Mouse (Mus musculus): ENCODE measurements around the gene Stim1.

Stim1 gene

DNA sequence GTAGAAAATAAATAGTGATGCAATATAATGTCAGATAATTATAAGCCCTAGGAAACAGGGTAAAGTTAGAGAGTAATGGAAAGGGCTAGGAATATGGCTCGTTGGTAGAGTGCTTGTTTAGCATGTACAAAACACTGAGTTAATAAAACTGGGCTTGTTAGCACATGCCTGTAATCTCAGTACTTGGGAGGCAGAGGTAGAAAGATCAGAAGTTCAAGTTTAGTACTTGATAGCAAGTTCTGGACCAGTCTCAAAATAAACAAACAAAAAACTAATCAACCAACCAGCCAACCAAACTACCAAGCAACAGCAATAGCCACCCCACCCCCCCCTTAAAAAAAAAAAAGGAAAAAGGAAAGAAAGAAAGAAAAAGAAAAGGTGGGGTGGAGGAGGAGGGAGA lies 33.2 kb downstream of the Stim1 start:
- in situ Hi-C loops (cut with MboI, MseI) = no loop called here

DNA sequence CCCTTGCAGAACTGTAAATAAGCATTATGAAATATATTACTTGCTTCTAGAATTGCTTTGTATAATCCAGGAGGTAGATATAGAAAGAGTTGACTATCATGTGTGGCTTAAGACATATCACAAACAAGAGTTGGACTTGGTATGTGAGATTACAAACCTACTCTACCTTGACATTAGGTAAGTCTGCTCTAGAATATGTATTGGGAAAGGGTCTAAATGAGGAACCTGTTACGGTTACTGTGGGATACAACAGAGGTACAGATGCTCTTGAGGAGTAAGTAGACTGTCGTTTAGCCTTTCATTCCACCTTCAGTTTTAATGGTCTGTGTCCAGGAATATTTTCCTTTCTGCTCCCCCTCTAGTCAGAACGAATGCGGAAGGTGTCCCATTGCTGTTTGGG lies 34.9 kb downstream of the Stim1 start:
- in situ Hi-C loops (cut with MboI, MseI) = no loop called here

DNA sequence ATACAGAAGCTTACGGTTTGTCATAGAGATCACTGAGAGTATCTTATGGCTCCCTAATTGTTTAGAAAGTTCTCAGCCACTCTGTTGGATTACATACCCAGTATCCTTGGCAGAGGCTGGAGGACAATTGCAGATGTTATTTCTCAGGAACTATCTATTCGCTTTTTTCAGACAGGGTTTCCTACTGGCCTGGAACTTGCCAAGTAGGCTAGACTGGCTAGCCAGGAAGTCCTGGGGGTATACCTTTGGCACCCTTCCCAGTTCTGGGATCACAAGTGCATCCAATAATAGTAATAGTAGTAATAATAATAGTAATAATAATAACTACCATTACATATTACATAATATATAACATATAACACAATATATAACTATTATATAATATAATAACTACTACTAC lies 38.0 kb downstream of the Stim1 start:
- in situ Hi-C loops (cut with MboI, MseI) = no loop called here

DNA sequence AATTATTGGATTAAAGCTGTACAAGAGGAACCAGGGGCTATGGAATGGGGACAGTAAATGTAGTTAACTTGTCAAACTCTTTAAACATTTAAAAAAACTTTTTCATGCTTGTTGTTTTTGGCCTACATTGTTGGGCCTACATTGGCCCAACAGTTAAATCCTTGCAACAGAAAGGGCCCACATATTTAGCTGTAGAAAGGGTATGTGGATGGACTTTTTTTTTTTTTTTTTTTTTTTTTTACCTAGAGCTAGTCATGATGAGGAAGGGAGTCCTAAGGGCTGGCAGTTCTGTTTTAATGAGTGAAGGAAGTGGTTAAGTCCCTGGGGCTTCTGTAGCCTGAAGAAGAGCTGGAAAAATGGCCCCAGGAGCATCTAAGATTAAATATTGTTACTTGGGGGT lies 42.7 kb downstream of the Stim1 start:
- in situ Hi-C loops (cut with MboI, MseI) = no loop called here

DNA sequence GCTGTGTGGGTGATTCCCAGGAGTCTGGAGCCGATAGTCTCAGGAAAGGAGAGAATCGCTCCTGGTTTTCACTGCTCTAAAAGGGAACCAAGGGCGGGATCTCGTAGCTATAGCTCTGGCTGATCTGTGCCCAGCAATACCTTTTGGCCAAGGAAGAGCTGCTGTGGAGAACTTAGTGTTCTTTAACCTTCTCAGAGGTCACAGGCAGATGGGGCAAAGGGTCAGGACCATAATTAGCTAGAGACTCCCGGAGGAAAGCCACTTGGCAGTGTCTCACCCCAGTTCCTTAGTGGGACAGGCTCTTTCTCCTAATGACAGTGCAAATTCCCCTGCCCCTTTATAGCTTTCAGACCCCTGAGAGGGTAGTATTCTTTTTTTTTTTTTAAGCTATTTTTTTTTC lies 43.2 kb downstream of the Stim1 start:
- in situ Hi-C loops (cut with MboI, MseI) = no loop called here

DNA sequence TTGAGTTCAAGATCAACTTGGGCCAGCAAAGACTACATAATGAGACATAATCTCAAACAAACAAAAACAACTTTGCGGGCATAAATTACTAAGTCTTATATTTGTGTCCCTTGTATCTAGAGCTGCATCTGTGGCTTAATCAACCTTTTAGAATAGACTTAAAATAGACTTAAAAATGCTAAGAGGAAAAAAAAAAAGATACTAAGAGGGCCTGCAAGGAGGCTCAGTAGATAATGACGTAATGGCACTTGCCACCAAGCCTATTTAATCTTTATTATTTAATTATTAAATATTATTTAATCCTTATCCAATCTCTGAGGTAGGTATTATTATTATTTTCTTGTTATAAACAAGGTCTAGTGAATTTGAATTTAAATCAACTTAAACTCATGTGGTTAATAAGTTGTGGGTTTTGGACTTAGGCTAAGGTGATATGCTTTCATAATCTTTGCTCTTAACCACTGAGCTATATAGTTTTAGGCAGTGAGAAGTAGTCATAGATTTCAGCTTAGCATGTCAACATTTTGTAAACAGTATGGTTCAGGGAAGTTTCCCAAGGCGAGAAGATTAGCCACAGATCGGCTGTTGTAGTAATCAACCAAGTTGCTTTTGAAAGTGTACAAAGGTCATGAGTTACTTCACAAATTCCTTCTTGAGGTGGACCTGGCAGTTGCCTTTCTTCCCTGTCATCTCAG lies 45.4 kb downstream of the Stim1 start:
- in situ Hi-C loops (cut with MboI, MseI) = no loop called here

DNA sequence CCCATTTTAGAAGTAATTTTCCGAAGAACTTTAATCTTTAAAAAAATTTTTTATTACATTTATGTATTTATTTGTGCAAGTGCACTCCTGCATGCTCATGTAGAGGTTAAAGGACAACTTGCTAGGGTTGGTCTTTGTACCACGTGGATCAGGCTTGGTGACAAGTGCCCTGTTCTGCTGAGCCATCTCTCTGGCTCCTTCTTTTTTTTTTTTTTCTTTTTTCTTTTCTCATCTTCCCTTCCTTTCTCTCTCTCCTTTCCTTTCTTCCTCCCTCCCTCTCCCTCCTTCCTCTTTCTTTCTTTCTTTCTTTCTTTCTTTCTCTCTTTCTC lies 45.9 kb downstream of the Stim1 start:
- in situ Hi-C loops (cut with MboI, MseI) = no loop called here

DNA sequence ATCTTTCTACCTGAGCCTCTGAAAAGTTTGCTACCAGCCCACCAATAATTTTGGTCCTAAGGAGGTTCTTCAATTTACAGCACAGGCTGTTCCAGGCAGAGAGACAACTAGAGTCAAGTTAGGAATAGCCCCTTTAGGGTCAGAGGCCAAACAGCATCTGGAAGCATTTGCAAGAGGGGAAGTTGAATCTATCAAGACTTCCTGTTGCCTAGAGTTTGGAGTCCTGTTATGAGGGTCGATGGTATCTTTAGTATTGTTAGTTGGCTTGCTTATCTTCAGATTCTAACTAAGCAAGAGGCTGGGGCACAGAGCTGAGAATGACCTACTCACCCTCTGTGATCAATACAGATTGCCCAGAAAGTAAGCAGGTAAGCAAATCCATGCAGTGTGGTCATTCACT lies 46.5 kb downstream of the Stim1 start:
- in situ Hi-C loops (cut with MboI, MseI) = no loop called here

DNA sequence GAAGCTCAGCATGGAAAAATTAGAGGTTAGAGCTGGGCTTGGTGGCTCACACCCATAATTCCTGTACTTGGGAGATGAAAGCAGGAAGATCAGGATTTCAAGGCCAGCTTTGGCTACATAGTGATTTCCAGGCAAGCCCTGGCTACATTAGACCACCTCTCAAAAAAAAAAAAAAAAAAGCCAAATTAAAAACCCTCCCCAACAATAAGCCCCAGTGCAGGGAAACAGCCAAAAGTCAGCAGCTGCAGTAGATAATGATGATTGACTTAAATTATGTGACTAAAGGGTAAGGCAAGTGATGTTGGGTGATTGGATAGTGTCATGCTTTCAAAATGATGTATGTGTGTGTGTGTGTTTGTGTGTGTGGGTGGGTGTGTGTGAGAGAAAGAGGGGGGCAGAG lies 47.3 kb downstream of the Stim1 start:
- in situ Hi-C loops (cut with MboI, MseI) = no loop called here

DNA sequence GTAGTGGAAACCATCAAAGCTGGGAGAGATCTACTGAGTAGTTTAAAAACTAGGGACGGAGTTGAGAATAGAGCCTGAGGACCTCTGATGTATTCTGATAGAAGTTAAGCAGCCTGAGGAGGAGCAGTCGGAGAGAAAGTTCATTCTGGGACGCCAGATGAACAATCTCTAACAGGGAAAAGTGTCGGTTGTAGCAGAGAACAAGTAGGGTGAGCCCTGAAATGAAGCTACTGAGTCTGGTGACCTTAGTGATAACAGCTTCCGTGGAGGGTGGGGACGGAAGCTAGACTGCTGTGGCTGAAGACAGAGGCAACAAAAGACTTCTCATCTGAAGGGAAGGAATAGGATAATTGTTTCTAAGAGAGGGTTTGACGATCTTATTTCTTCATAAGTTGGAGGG lies 47.8 kb downstream of the Stim1 start:
- in situ Hi-C loops (cut with MboI, MseI) = no loop called here

DNA sequence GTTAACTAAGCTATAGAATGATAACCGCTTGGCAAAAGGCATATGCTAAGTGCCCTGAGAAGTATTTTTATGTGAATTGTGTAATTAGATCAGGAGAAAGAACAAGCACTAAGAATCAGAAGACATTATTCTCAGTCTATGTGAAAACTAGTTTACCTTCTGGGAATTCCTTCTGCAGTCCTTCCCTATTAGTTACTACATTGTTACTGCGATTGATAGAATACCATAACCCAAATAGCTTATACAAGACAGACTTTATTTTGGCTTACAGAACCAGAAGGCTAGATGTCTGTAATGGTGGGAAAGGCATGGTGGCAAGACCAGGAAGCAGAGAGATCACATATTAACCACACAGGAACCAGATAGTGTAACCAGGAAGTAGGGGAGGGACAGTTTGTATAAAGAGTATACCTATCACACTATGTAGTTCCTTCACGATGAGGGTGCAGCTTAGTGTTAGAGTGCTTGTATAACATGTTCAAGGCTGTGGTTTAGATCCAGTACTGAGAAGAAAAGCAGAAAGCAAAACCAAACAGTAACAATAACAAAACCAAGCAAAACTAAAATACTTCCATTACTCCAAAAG lies 50.1 kb downstream of the Stim1 start:
- in situ Hi-C loops (cut with MboI, MseI) = no loop called here

DNA sequence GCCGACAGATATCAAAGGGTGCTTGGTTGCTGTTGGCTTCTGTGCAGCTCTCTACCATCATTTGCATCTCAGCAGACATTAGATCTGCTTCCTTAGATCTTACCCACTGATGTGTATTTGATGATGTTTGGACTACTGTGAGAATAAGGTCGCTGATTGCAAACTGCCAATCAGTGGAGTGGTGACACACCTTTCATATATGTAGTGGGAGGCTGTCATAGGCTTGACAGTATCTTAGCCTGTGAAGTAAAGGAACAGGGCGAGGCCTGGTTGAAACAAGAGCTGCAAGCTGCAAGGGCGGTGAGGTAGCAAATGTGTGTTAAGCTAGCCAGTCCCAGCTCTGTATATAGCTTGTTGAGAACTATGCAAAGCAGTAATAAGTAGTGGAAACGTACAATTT lies 54.5 kb downstream of the Stim1 start:
- in situ Hi-C loops (cut with MboI, MseI) = no loop called here

DNA sequence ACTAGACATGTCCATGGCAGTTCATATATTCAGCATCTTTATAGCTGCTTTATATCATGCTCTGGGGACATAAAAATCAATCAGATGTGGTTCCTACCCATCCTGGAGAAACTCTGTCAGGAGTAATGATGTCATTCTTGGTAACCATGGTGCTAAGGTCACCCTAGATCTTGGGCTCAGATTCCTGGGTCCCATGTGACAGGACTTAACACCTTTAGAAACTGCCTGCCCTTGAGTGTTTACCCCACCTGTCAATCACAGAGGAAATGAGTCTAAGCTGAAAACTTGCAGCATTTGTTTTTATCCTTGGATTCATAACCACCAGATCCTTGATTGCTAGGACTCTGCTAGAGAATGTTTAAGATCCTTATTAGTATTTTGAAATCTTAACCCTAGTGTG lies 58.7 kb downstream of the Stim1 start:
- in situ Hi-C loops (cut with MboI, MseI) = loop anchor here (5.0 kb wide), 1 partner anchor 59 kb away; the partner anchor contains the start of gene Stim1

DNA sequence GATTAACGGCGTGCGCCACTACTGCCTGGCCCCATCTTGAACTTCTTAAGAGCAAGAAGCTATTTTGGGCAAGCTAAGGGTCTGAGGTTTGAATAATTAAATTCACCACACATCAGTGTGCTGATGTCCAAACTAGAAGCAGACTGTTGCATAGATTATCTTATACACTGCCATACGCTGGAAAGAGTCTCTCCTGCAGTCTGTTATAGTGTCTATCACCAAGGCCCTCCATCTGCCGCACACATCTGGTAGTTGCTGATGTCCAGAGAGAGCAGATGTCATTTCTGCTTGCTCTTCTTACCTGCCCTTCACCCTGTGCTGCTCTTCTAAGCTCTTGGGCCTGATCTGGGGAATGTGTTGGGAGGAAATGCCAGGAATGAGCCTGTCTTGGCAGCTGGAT lies 62.7 kb downstream of the Stim1 start:
- in situ Hi-C loops (cut with MboI, MseI) = no loop called here

DNA sequence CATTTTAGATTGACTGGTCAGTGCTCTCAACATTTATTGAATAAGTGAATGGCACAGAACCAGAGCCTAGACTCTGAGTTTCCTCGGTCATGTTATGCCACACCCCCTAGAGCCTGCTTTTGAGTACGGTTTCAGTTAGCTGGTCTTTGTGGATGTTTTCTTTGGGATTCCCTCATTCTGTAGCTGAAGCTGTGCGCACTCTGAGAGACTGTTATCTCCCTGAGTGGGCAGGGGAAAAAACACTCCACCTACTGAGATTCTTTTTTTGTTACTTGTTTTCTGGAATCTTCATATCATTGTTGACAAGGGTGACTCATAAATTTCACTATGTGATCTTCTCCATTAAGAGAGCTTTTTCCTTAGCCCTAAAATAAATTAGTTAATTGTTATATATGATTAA lies 63.9 kb downstream of the Stim1 start:
- in situ Hi-C loops (cut with MboI, MseI) = no loop called here

DNA sequence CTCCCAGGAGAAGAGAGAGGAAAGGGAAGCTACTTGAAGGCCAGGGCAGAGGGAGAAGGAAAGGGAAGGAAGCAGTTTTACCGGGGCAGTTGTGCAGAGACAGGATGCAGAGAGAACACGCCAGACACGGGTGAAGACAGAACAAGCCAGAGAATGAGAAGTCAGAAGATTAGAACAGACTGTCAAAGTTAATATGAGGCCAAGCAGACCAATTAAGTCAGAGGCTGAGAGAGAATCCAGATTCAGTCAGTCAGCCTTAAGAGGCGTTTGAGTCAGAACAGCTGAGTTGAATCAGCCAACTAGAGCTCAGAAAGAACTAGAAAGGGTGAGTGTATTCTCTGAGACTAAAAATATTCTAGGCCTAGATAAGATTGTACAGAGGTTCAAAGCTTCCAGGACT lies 66.1 kb downstream of the Stim1 start:
- in situ Hi-C loops (cut with MboI, MseI) = no loop called here

DNA sequence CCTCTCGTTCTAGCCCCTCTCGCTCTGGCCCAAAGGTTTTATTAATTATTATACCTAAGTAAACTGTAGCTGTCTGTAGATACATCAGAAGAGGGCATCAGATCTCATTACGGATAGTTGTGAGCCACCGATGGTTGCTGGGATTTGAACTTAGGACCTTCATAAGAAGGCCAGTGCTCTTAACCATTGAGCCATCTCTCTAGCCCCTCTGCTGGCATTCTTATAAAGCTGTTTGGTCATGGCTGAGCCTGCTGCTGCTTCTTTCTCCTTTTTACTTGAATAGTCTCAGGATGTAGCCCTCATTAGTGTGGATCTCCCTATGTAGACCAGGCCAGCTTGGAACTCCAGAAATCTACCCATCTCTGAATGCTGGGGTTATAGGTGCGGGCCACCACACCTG lies 69.7 kb downstream of the Stim1 start:
- in situ Hi-C loops (cut with MboI, MseI) = no loop called here

DNA sequence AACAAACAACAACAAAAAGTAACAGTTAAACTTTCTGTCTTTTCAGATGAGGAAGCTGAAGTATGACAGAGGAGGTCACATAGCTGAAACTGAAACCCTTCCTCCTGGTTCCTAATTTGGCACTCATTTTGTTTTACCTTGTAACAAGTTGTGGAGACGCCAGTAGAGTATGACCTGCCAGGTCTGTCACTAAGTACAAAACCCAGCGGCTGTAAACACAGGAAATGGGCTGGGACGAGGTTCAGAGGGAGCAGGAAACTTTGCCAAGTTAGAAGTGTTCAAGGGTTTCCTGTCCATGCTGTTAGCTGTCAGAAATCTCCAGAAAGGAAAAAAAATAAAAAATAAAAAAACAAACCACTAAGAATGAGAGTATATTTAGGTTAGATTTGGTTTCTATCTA lies 70.3 kb downstream of the Stim1 start:
- in situ Hi-C loops (cut with MboI, MseI) = no loop called here

DNA sequence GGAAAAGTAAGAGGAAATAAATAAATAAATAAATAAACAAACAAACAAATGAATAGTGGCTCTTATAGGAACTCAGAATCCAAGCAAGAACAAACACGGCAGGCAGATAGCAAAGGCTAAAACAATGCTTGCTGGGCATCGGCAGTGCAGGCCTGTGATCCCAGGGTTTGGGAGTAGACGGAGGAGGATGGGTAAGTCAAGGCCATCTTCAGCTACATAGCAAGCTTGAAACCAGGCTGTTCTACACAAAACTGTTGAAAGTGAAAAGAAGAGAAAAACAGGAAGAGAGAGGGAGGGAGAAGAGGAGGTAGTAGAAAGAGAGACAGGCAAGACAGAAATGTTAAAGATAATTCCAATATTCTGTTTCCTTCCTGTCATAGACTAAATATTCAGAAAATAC lies 71.3 kb downstream of the Stim1 start:
- in situ Hi-C loops (cut with MboI, MseI) = no loop called here

DNA sequence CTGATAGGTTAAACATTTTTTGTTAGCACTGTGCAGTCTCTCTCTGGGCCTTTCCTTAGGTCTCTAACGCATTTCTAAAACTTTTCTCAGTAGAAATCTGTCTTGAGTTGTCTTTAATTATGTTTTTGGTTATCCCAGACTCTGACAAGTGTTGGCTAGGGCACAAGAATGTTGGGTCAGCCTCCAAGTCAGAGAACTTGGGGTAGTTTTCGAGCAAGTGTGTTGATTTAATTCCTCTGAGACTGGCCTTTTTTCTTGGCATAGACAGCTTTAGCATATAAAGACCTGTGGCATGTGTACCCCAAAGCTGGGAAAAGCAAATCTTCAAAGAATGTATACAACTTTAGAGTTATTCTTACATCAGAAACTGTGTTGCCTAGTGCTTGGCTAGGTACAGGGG lies 78.3 kb downstream of the Stim1 start:
- in situ Hi-C loops (cut with MboI, MseI) = no loop called here

DNA sequence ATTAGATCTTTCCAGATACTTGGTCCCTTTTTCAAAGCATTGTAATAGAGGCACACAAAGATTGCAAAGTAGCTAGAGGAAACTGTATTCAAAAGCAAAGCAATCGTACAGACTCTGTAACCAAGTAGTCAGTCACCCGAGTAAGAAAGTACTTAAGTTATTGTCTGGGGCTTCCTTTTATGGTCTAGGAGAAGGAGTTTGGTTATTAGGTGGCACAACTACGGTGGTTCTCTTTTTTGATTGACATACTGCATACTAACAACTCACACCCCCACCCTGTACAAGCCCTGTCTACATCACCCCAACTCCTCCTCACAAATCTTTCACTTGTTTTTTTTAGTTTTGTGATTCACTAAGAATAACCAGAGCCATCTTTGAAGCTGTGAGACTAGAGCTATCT lies 79.7 kb downstream of the Stim1 start:
- in situ Hi-C loops (cut with MboI, MseI) = no loop called here

DNA sequence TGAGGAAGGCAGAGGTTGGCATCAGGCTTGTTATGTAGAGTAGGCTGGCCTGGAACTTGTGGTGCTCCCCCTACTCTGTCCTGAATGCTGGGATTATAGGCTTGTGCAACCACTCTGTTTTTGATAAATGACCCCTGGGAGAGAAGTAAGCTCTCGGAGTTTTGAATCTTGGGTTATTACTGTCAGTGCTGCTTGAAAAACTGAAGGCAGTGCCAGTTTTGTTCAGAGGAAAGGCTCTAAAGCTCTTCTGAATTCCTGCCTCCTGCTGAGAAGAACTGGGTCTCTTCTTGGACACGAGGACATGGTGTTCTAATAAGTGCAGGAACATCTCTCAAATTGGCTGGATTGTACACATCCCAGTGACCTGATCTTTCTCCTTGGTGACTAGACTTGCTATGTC lies 81.1 kb downstream of the Stim1 start:
- in situ Hi-C loops (cut with MboI, MseI) = no loop called here

DNA sequence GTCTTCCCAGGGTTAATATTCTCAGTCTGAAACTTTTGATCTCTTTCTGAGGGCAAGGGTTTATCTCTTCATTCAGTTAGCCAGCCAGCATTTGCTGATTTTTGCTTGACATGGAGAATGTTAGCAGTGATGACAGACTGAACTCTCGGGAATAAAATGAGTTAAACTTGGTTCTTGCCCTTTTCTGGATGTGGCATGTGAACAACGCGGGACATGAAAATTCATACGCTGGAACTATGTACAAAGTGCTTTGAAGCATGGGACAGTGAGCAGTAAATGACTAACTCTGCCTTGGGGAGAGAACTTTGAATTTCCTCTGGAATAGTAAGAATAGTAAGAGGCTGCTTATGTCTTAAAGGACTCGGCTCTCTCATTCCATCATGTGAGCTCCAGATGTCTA lies 81.6 kb downstream of the Stim1 start:
- in situ Hi-C loops (cut with MboI, MseI) = no loop called here

DNA sequence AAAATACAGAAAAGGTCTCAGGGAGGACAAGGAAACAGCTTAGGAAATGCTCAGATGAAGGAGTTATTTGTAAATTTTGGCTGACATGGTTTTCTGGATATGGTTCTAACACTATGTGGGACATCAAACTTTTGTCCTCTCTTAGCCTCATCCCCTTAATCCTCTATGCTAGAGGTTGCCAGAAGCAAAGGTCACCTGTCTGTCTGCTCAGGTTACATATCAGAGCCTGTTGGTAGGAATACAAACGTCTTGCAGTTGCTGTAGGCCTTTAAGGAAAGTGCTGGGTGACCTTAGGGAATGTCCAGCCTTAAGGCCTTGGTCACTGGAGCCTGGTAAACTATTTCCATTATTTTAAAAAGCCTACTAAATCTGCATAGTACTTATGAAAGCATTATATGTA lies 85.8 kb downstream of the Stim1 start:
- in situ Hi-C loops (cut with MboI, MseI) = no loop called here
